Mouse (Mus musculus) MEL (cell line): ENCODE results near the gene Nt5dc3. TPM values are rescaled to one million over a fixed set of nuclear protein-coding genes. Genes with fewer than 3 reads are reported as not detected.

Experiments used
- DNase-seq: peaks from one replicate; pipeline ENCODE4 v3.0.0; 2011; ENCODE audit warnings: low read depth, low spot score
- H3K27ac ChIP-seq: 2 replicates; pipeline ENCODE4 v1.5.1; 2012; ENCODE audit warnings: low read depth, mild to moderate bottlenecking, control low read depth, low read length, moderate library complexity; ENCODE audit not compliant: control insufficient read depth
- H3K27me3 ChIP-seq, 2 experiments: fragments of 150-350 bp in 1 of 2; sonication (generic) in 1 of 2; 2 replicates each; pipeline ENCODE4 v1.6.1; 2012; ENCODE audit warnings: low read length in 2 of 2, mild to moderate bottlenecking in 2 of 2, improper control_type of control experiment in 1 of 2, moderate library complexity in 1 of 2; ENCODE audit not compliant: insufficient read depth in 2 of 2, control insufficient read depth in 1 of 2
- H3K36me3 ChIP-seq, 2 experiments: 2 replicates each; pipeline ENCODE4 v1.6.1; 2012 to 2014; ENCODE audit warnings: low read length in 2 of 2, improper control_type of control experiment in 1 of 2, inconsistent platforms in 1 of 2, mild to moderate bottlenecking in 1 of 2; ENCODE audit not compliant: insufficient read depth in 2 of 2, control insufficient read depth in 1 of 2
- H3K4me1 ChIP-seq, 2 experiments: fragments of 150-350 bp in 1 of 2; sonication (generic) in 1 of 2; 2 replicates each; pipeline ENCODE4 v1.6.1; 2012; ENCODE audit warnings: low read length in 2 of 2, improper control_type of control experiment in 1 of 2, mild to moderate bottlenecking in 1 of 2; ENCODE audit not compliant: insufficient read depth in 2 of 2, control insufficient read depth in 1 of 2
- H3K4me3 ChIP-seq, 2 experiments: fragments of 150-350 bp in 1 of 2; sonication (generic) in 1 of 2; 2 replicates each; pipeline ENCODE4 v1.5.1; 2012; ENCODE audit warnings: low read depth in 2 of 2, low read length in 2 of 2, mild to moderate bottlenecking in 2 of 2, moderate library complexity in 2 of 2, control low read depth in 1 of 2, improper control_type of control experiment in 1 of 2; ENCODE audit not compliant: control insufficient read depth in 1 of 2, insufficient read depth in 1 of 2
- H3K79me2 ChIP-seq: 2 replicates; pipeline ENCODE4 v1.6.1; 2012; ENCODE audit warnings: mild to moderate bottlenecking, low read length, moderate library complexity; ENCODE audit not compliant: control insufficient read depth, poor library complexity, insufficient read depth
- H3K9ac ChIP-seq: 2 replicates; pipeline ENCODE4 v1.6.1; 2012; ENCODE audit warnings: low read depth, mild to moderate bottlenecking, control low read depth, low read length, moderate library complexity; ENCODE audit not compliant: control insufficient read depth, poor library complexity, severe bottlenecking
- H3K9me3 ChIP-seq: fragments of 150-350 bp; sonication (generic); replicated peaks from 2 replicates; pipeline ENCODE4 v1.6.1; 2012; ENCODE audit warnings: mild to moderate bottlenecking, low read length, improper control_type of control experiment, moderate library complexity; ENCODE audit not compliant: insufficient read depth
- BHLHE40 ChIP-seq: IDR thresholded peaks from 2 replicates; pipeline ENCODE4 v1.6.1; 2012; ENCODE audit warnings: low read depth, mild to moderate bottlenecking, inconsistent platforms, low read length, improper control_type of control experiment, borderline replicate concordance
- CHD1 ChIP-seq: IDR thresholded peaks from 2 replicates; pipeline ENCODE4 v1.6.1; 2012; ENCODE audit warnings: low read depth, mild to moderate bottlenecking, inconsistent platforms, low read length, improper control_type of control experiment
- CHD2 ChIP-seq: IDR thresholded peaks from 2 replicates; pipeline ENCODE4 v1.6.1; 2011; ENCODE audit warnings: low read length, improper control_type of control experiment
- CTCF ChIP-seq, 3 experiments: IDR thresholded peaks in 2 of 3; conservative IDR thresholded peaks in 1 of 3; 2 replicates each; pipeline ENCODE4 v1.5.1; 2011 to 2012; ENCODE audit warnings: low read length in 3 of 3, low read depth in 2 of 3, mild to moderate bottlenecking in 2 of 3, improper control_type of control experiment in 1 of 3, inconsistent platforms in 1 of 3, mixed read lengths in 1 of 3, moderate library complexity in 1 of 3; ENCODE audit not compliant: control insufficient read depth in 1 of 3, insufficient read depth in 1 of 3, poor library complexity in 1 of 3, severe bottlenecking in 1 of 3
- E2F4 ChIP-seq: IDR thresholded peaks from 2 replicates; pipeline ENCODE4 v1.6.1; 2011; ENCODE audit warnings: low read depth, low read length, improper control_type of control experiment, borderline replicate concordance
- ETS1 ChIP-seq: IDR thresholded peaks from 2 replicates; pipeline ENCODE4 v1.6.1; 2012; ENCODE audit warnings: low read depth, mild to moderate bottlenecking, inconsistent platforms, low read length, improper control_type of control experiment, moderate library complexity
- GABPA ChIP-seq: IDR thresholded peaks from 2 replicates; pipeline ENCODE4 v1.6.1; 2012; ENCODE audit warnings: low read depth, mild to moderate bottlenecking, inconsistent platforms, low read length, improper control_type of control experiment, moderate library complexity
- MAFK ChIP-seq: IDR thresholded peaks from 2 replicates; pipeline ENCODE4 v1.6.1; 2011; ENCODE audit warnings: low read depth, mild to moderate bottlenecking, low read length, improper control_type of control experiment, borderline replicate concordance
- MAX ChIP-seq: IDR thresholded peaks from 2 replicates; pipeline ENCODE4 v1.6.1; 2011; ENCODE audit warnings: low read length, improper control_type of control experiment
- NRF1 ChIP-seq: IDR thresholded peaks from 2 replicates; pipeline ENCODE4 v1.6.1; 2014; ENCODE audit warnings: low read depth, mild to moderate bottlenecking, inconsistent platforms, low read length, improper control_type of control experiment, moderate library complexity; ENCODE audit not compliant: poor library complexity, insufficient read depth, severe bottlenecking
- POLR2AphosphoS2 ChIP-seq: IDR thresholded peaks from 2 replicates; pipeline ENCODE4 v1.6.1; 2011; ENCODE audit warnings: low read length, improper control_type of control experiment
- POLR2AphosphoS5 ChIP-seq: IDR thresholded peaks from 2 replicates; pipeline ENCODE4 v1.6.1; 2012; ENCODE audit warnings: low read depth, borderline replicate concordance, mild to moderate bottlenecking, inconsistent platforms, low read length, moderate library complexity, mixed read lengths
- RCOR1 ChIP-seq: IDR thresholded peaks from 2 replicates; pipeline ENCODE4 v1.6.1; 2012; ENCODE audit warnings: low read depth, mild to moderate bottlenecking, inconsistent platforms, low read length, improper control_type of control experiment
- SIN3A ChIP-seq: IDR thresholded peaks from 2 replicates; pipeline ENCODE4 v1.6.1; 2012; ENCODE audit warnings: low read length, improper control_type of control experiment, inconsistent platforms
- TAL1 ChIP-seq: IDR thresholded peaks from 2 replicates; pipeline ENCODE4 v1.6.1; 2012; ENCODE audit warnings: mild to moderate bottlenecking, inconsistent platforms, low read length, moderate library complexity, mixed read lengths
- TBP ChIP-seq: IDR thresholded peaks from 2 replicates; pipeline ENCODE4 v1.8.0; 2011; ENCODE audit warnings: low read depth, low read length, improper control_type of control experiment
- TCF12 ChIP-seq: IDR thresholded peaks from 2 replicates; pipeline ENCODE4 v1.6.1; 2014; ENCODE audit warnings: low read depth, mild to moderate bottlenecking, inconsistent platforms, low read length, improper control_type of control experiment, moderate library complexity
- ZKSCAN1 ChIP-seq: IDR thresholded peaks from 2 replicates; pipeline ENCODE4 v1.6.1; 2012; ENCODE audit warnings: low read depth, mild to moderate bottlenecking, inconsistent platforms, low read length, improper control_type of control experiment, moderate library complexity
- polyA plus RNA-seq, 2 experiments: library from polyadenylated mRNA; stranded (reverse) in 1 of 2; unstranded in 1 of 2; fragments of >175 nt in 1 of 2; fragments of >200 nt in 1 of 2; gene quantifications; 2 replicates each; pipeline versions ENCODE4 v1.2.1 to v1.2.4; 2012; ENCODE audit warnings: low replicate concordance in 2 of 2, low read depth in 1 of 2; ENCODE audit not compliant: insufficient read length in 2 of 2, insufficient read depth in 1 of 2, missing spikeins in 1 of 2
- total RNA-seq: library from RNA; depleted of rRNA; stranded (reverse); fragments of 300-350 nt; gene quantifications from 2 replicates; pipeline ENCODE4 v1.2.3, GENCODE M21; 2012

Gene Nt5dc3
- total and polyA plus RNA-seq, 3 experiments = 9.7 to 15.6 TPM; not detected in 1

DNA sequence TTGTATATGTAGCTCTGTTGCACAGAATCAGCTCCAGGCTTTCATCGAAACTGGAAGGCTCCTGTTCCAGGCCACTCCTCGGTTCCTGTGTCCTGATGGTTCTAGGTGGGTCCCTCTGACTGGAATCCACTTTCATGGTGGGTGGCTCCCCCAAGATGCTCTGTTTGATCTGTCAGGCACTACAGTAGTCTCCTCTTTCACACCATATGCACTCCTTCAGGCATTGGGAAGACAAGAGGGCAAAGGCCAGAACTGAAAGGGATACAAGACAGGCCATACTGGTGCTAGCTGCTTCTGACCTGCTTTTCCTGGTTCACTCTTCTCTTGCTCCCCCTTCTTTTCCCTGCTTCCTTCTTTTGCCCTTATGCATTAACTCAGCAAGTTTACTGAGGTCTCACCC is 35.9 kb upstream of the Nt5dc3 start:
- Histone ChIP-seq H3K4me3 (no peak overlapping the region), H3K27me3 (no peaks in the 10 kb centered on the region), H3K36me3 (no peaks in the 10 kb centered on the region), H3K4me1 (no peaks in the 10 kb centered on the region), H3K79me2 (no peaks in the 10 kb centered on the region), H3K9me3 (no peaks in the 10 kb centered on the region), H3K27ac (no peak overlapping the region), H3K9ac (no peak overlapping the region)
- DNase-seq = no peak
- TF ChIP-seq GABPA (no peak), NRF1 (no peak), BHLHE40 (no peak), POLR2AphosphoS2 (no peak), TAL1 (no peak)

DNA sequence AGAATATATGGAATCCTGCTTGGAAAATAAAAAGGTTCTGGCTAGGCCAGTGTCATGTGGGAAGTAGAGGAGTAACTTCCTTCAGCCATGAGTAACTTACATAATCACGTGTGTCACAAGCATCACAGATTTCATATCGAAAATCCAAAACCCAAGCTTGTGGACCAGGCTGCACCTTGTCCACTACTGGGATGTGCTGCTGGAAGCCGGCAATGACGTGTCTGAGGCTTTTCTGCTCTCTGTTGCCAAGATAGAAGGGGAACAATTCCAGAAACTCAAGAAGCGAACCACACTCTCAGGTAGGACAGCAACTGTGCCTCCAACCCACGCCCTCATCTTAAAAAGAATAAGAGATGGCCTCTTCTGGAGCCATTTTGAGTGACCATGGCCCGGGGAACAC is 34.5 kb upstream of the Nt5dc3 start:
- Histone ChIP-seq H3K27me3 (no peaks in the 10 kb centered on the region), H3K27ac (no peak overlapping the region), H3K36me3 (no peaks in the 10 kb centered on the region), H3K9me3 (no peaks in the 10 kb centered on the region), H3K9ac (no peak overlapping the region), H3K4me3 (no peak overlapping the region), H3K4me1 (no peaks in the 10 kb centered on the region), H3K79me2 (no peaks in the 10 kb centered on the region)
- TF ChIP-seq MAX = no peak
- TF ChIP-seq TCF12 = no peak
- no peak for TF ChIP-seq POLR2AphosphoS5
- TF ChIP-seq E2F4 = no peak
- TF ChIP-seq CTCF (IDR thresholded peaks at IDR 0.05 in 2 of 3, conservative IDR thresholded peaks at IDR 0.05 in 1 of 3; ENCODE audit: control insufficient read depth in 1 of 3, insufficient read depth in 1 of 3, low read depth in 2 of 3, low read length in 3 of 3, poor library complexity in 1 of 3, severe bottlenecking in 1 of 3) = no peak
- no peak for TF ChIP-seq MAFK
- TF ChIP-seq TBP = no peak
- TF ChIP-seq ETS1 = no peak
- no peak for TF ChIP-seq ZKSCAN1
- no peak for TF ChIP-seq CHD1
- no peak for TF ChIP-seq GABPA
- TF ChIP-seq RCOR1 = no peak
- no peak for TF ChIP-seq CHD2
- TF ChIP-seq TAL1 = no peak
- TF ChIP-seq SIN3A = no peak
- TF ChIP-seq BHLHE40 = no peak
- DNase-seq = no peak
